Mouse (Mus musculus): ENCODE data around the gene Olfr24.

- no peak for TF ChIP-seq CTCF (IDR thresholded peaks at IDR 0.05; ENCODE audit: low read depth)
- no peak for TF ChIP-seq EP300 (optimal IDR thresholded peaks at IDR 0.05)
Observed at GRCm38 (mm10) chr9:18785316-18785715, 21.5 kb upstream of the Olfr24 start.
